Mouse (Mus musculus): ENCODE data around the gene Slc9a1. TPM values are rescaled to one million over a fixed set of nuclear protein-coding genes. Genes with fewer than 3 reads are reported as not detected.

Gene Slc9a1
- total and polyA plus RNA-seq, 3 experiments, result 3.1 to 14.0 TPM; not detected in 1

- no peak for TF ChIP-seq POLR2AphosphoS5 (IDR thresholded peaks at IDR 0.05; ENCODE audit: borderline replicate concordance, low read depth, low read length)
- TF ChIP-seq EP300 (IDR thresholded peaks at IDR 0.05; ENCODE audit: low read depth in 1 of 2, low read length in 2 of 2), result no peak
- peak; percentile 59; the same call in 1 of the 2 replicates for TF ChIP-seq ELF1 (IDR thresholded peaks at IDR 0.05; ENCODE audit: low read depth, low read length)
- peak; percentile 54; the same call in 1 of the 2 replicates for TF ChIP-seq ETS1 (IDR thresholded peaks at IDR 0.05; ENCODE audit: low read depth, low read length)
Observed at GRCm38 (mm10) chr4:133339148-133339749, 30.3 kb upstream of the Slc9a1 start (continued).

GRCm38 (mm10) chr4:133340217-133340616 is 29.3 kb upstream of the Slc9a1 start:
- no peak overlapping the region for H3K9ac ChIP-seq (ENCODE audit: control insufficient read depth, low read depth, low read length, poor library complexity, severe bottlenecking)
- no peaks in the 10 kb centered on the region for H3K9me3 ChIP-seq (replicated peaks; ENCODE audit: insufficient read depth, low read length)
- no peak overlapping the region for H3K4me3 ChIP-seq (ENCODE audit: control insufficient read depth in 1 of 2, insufficient read depth in 1 of 2, low read depth in 2 of 2, low read length in 2 of 2)
- peaks cover 0 to 12% of the 10 kb centered on the region in 2 experiments; a peak in 2 of 4 replicates for H3K4me1 ChIP-seq (ENCODE audit: control insufficient read depth in 1 of 2, insufficient read depth in 2 of 2, low read length in 2 of 2)
- TF ChIP-seq CTCF (IDR thresholded peaks at IDR 0.05 in 2 of 3, conservative IDR thresholded peaks at IDR 0.05 in 1 of 3; ENCODE audit: control insufficient read depth in 1 of 3, insufficient read depth in 1 of 3, low read depth in 2 of 3, low read length in 3 of 3, poor library complexity in 1 of 3, severe bottlenecking in 1 of 3), result peak in 2 of 3 experiments; percentile 4 to 47; a peak in 3 of 6 replicates
- no peak for TF ChIP-seq RCOR1 (IDR thresholded peaks at IDR 0.05; ENCODE audit: low read depth, low read length)
- TF ChIP-seq MAFK (IDR thresholded peaks at IDR 0.05; ENCODE audit: borderline replicate concordance, low read depth, low read length), result no peak
- peak; percentile 76 for TF ChIP-seq TBP (IDR thresholded peaks at IDR 0.05; ENCODE audit: low read depth, low read length)
- no peak for TF ChIP-seq MYC (IDR thresholded peaks at IDR 0.05; ENCODE audit: low read depth, low read length)
- TF ChIP-seq UBTF (IDR thresholded peaks at IDR 0.05; ENCODE audit: borderline replicate concordance, insufficient read depth, low read depth, low read length), result no peak
- peak; percentile 29; the same call in 1 of the 2 replicates for TF ChIP-seq SMC3 (IDR thresholded peaks at IDR 0.05; ENCODE audit: low read depth, low read length)
- TF ChIP-seq CHD1 (IDR thresholded peaks at IDR 0.05; ENCODE audit: low read depth, low read length), result no peak
- H3K36me3 ChIP-seq (ENCODE audit: control insufficient read depth in 1 of 2, insufficient read depth in 2 of 2, low read length in 2 of 2), result peaks cover 0 to 6% of the 10 kb centered on the region in 2 experiments; a peak in 2 of 4 replicates
- H3K27ac ChIP-seq (ENCODE audit: control insufficient read depth, low read depth, low read length), result no peak overlapping the region
- H3K79me2 ChIP-seq (ENCODE audit: control insufficient read depth, insufficient read depth, low read length, poor library complexity), result peaks cover 4% of the 10 kb centered on the region
- no peaks in the 10 kb centered on the region for H3K27me3 ChIP-seq (ENCODE audit: control insufficient read depth in 1 of 2, insufficient read depth in 2 of 2, low read length in 2 of 2)
- peak; percentile 53 for DNase-seq (ENCODE audit: low read depth, low spot score)

DNA sequence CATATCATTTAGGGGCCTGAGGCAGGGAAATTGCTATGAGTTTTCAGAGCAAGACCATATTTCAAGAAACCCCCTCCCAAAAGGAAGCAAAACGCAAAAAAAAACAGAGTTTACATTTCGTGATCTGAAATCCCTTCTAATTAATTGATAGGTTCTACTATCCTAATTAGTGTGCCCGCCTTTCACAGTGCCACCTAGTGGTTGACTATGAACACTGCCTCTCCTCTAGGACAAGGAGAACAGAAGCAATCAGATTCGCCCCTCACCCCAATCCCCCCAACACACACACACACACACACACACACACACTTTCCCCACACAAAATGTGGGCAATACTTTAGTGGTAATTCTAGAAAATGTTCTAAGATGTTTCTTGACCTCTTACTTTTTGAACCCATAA is 25.4 kb upstream of the Slc9a1 start:
- peak; percentile 49 for DNase-seq (ENCODE audit: low read depth, low spot score)
- Histone ChIP-seq H3K4me3 (ENCODE audit: control insufficient read depth in 1 of 2, insufficient read depth in 1 of 2, low read depth in 2 of 2, low read length in 2 of 2) (no peak overlapping the region), H3K79me2 (ENCODE audit: control insufficient read depth, insufficient read depth, low read length, poor library complexity) (no peaks in the 10 kb centered on the region), H3K36me3 (ENCODE audit: control insufficient read depth in 1 of 2, insufficient read depth in 2 of 2, low read length in 2 of 2) (no peaks in the 10 kb centered on the region; a peak in 1 of 4 replicates), H3K9me3 (replicated peaks; ENCODE audit: insufficient read depth, low read length) (no peaks in the 10 kb centered on the region), H3K4me1 (ENCODE audit: control insufficient read depth in 1 of 2, insufficient read depth in 2 of 2, low read length in 2 of 2) (peaks cover 2 to 8% of the 10 kb centered on the region in 2 experiments; a peak in 2 of 4 replicates), H3K27me3 (ENCODE audit: control insufficient read depth in 1 of 2, insufficient read depth in 2 of 2, low read length in 2 of 2) (no peaks in the 10 kb centered on the region), H3K27ac (ENCODE audit: control insufficient read depth, low read depth, low read length) (no peak overlapping the region), H3K9ac (ENCODE audit: control insufficient read depth, low read depth, low read length, poor library complexity, severe bottlenecking) (no peak overlapping the region)
- TF ChIP-seq GATA1 (IDR thresholded peaks at IDR 0.05; ENCODE audit: low read depth, low read length) (no peak), RCOR1 (IDR thresholded peaks at IDR 0.05; ENCODE audit: low read depth, low read length) (no peak), CTCF (IDR thresholded peaks at IDR 0.05 in 2 of 3, conservative IDR thresholded peaks at IDR 0.05 in 1 of 3; ENCODE audit: control insufficient read depth in 1 of 3, insufficient read depth in 1 of 3, low read depth in 2 of 3, low read length in 3 of 3, poor library complexity in 1 of 3, severe bottlenecking in 1 of 3) (peak; percentile 69 to 72 (median 71)), RAD21 (IDR thresholded peaks at IDR 0.05; ENCODE audit: low read depth, low read length) (peak; percentile 23), NELFE (IDR thresholded peaks at IDR 0.05; ENCODE audit: low read depth, low read length) (no peak), SMC3 (IDR thresholded peaks at IDR 0.05; ENCODE audit: low read depth, low read length) (peak; percentile 60), POLR2A (IDR thresholded peaks at IDR 0.05; ENCODE audit: control insufficient read depth in 1 of 2, insufficient read depth in 1 of 2, low read depth in 1 of 2, low read length in 2 of 2, poor library complexity in 1 of 2) (no peak)
